Mouse (Mus musculus) intestine, postnatal 0 days (tissue): ENCODE data around the gene Sec14l4. TPM values are rescaled to one million over a fixed set of nuclear protein-coding genes. Genes with fewer than 3 reads are reported as not detected.

Experiments
- ATAC-seq: fragments of 200-750 bp; cut with Nextera tagmentation; 2 replicates; pipeline ENCODE4 v1.8.0; 2017; ENCODE audit warnings: mild to moderate bottlenecking, moderate TSS enrichment, moderate library complexity
- H3K27ac ChIP-seq: fragments of 300-500 bp; sonication (generic); 2 replicates; pipeline ENCODE4 v1.5.1; 2014; ENCODE audit warnings: mild to moderate bottlenecking, low read depth, low read length, moderate library complexity
- H3K27me3 ChIP-seq: fragments of 300-500 bp; sonication (generic); replicated peaks from 2 replicates; pipeline ENCODE4 v1.6.1; 2014; ENCODE audit warnings: low read length, mixed read lengths; ENCODE audit not compliant: control insufficient read depth, insufficient read depth
- H3K36me3 ChIP-seq: fragments of 300-500 bp; sonication (generic); 2 replicates; pipeline ENCODE4 v1.6.1; 2014; ENCODE audit warnings: mild to moderate bottlenecking, moderate library complexity; ENCODE audit not compliant: control insufficient read depth, insufficient read depth
- H3K4me1 ChIP-seq: fragments of 300-500 bp; sonication (generic); replicated peaks from 2 replicates; pipeline ENCODE4 v1.6.1; 2014; ENCODE audit warnings: antibody characterized with exemption, low read length, mixed read lengths; ENCODE audit not compliant: control insufficient read depth, insufficient read depth
- H3K4me2 ChIP-seq: fragments of 300-500 bp; sonication (generic); replicated peaks from 2 replicates; pipeline ENCODE4 v1.6.1; 2014; ENCODE audit warnings: low read depth, mild to moderate bottlenecking, moderate library complexity
- H3K4me3 ChIP-seq: fragments of 300-500 bp; sonication (generic); 2 replicates; pipeline ENCODE4 v1.5.1; 2014; ENCODE audit warnings: low read depth, low read length
- H3K9ac ChIP-seq: fragments of 300-500 bp; sonication (generic); 2 replicates; pipeline ENCODE4 v1.6.1; 2014; ENCODE audit warnings: mild to moderate bottlenecking, low read depth, low read length
- H3K9me3 ChIP-seq: fragments of 300-500 bp; sonication (generic); 2 replicates; pipeline ENCODE4 v1.6.1; 2016; ENCODE audit warnings: mixed run types; ENCODE audit not compliant: control insufficient read depth
- CTCF ChIP-seq: sonication (generic); IDR thresholded peaks from 2 replicates; pipeline ENCODE4 v1.5.1; 2016; ENCODE audit warnings: low read depth, mild to moderate bottlenecking, control low read depth, antibody characterized with exemption, moderate library complexity
- WGBS: fragments of 180-500 bp; shearing (Covaris S2); extraction: QIAGEN DNeasy Blood & Tissue Kit; methylation state at CpG from one replicate; pipeline ENCODE4 v1.1.7; 2014; 5-methylcytosine and 5-hydroxymethylcytosine counted together
- polyA plus RNA-seq: library from polyadenylated mRNA; unstranded; fragments of >200 nt; fragmentation: Nextera tagmentation; extraction: Ambion mirVana; gene quantifications from 2 replicates; pipeline ENCODE4 v1.2.1, GENCODE M21; 2015

Gene Sec14l4
- polyA plus RNA-seq, 1 experiment from 2014 or later, result 0.13 TPM

- no peaks in the 10 kb centered on the region for H3K9me3 ChIP-seq
- TF ChIP-seq CTCF, result no peak
- H3K27ac ChIP-seq, result no peak overlapping the region
- H3K36me3 ChIP-seq, result no peaks in the 10 kb centered on the region
- no peak for ATAC-seq
- no peaks in the 10 kb centered on the region for H3K27me3 ChIP-seq
- H3K4me3 ChIP-seq, result no peak overlapping the region
- H3K9ac ChIP-seq, result no peak overlapping the region
- no peaks in the 10 kb centered on the region for H3K4me1 ChIP-seq
- H3K4me2 ChIP-seq, result no peak overlapping the region
- WGBS, result 87% methylated on average over 4 of the region's 4 CpGs
Measured at GRCm38 (mm10) chr11:4062523-4062922, 31.3 kb downstream of the Sec14l4 start.

GRCm38 (mm10) chr11:4062981-4063380 lies 31.7 kb downstream of the Sec14l4 start:
- ATAC-seq, result no peak
- Histone ChIP-seq H3K4me2 (no peak overlapping the region), H3K4me1 (no peaks in the 10 kb centered on the region), H3K9ac (no peak overlapping the region), H3K36me3 (no peaks in the 10 kb centered on the region), H3K9me3 (no peaks in the 10 kb centered on the region), H3K4me3 (no peak overlapping the region), H3K27me3 (no peaks in the 10 kb centered on the region), H3K27ac (no peak overlapping the region)
- 54% methylated on average over 6 of the region's 6 CpGs for WGBS
- no peak for TF ChIP-seq CTCF

GRCm38 (mm10) chr11:4064627-4065122 lies 33.4 kb downstream of the Sec14l4 start, which contains the start of gene Sec14l3:
Sec14l3 (plus strand) TSS chr11:4064841.
- WGBS, result 42% methylated on average over 5 of the region's 5 CpGs
- Histone ChIP-seq H3K4me3 (no peak within 1 kb of the TSS), H3K4me1 (no peaks in the 10 kb centered on the region), H3K9ac (no peak within 1 kb of the TSS), H3K36me3 (no peaks in the 10 kb centered on the region), H3K4me2 (no peak within 1 kb of the TSS), H3K27ac (no peak within 1 kb of the TSS), H3K9me3 (no peaks in the 10 kb centered on the region), H3K27me3 (no peaks in the 10 kb centered on the region)
- TF ChIP-seq CTCF, result no peak
- no peak for ATAC-seq

- no peak overlapping the region for H3K4me3 ChIP-seq
- H3K27ac ChIP-seq, result no peak overlapping the region
- H3K36me3 ChIP-seq, result no peaks in the 10 kb centered on the region
- H3K9me3 ChIP-seq, result no peaks in the 10 kb centered on the region
- no peak for TF ChIP-seq CTCF
- no peak overlapping the region for H3K4me2 ChIP-seq
- H3K9ac ChIP-seq, result no peak overlapping the region
- no peak for ATAC-seq
- no peaks in the 10 kb centered on the region for H3K4me1 ChIP-seq
- 75% methylated on average over 1 of the region's 1 CpGs for WGBS
- no peaks in the 10 kb centered on the region for H3K27me3 ChIP-seq
Measured at GRCm38 (mm10) chr11:4069664-4070063, 38.4 kb downstream of the Sec14l4 start.

GRCm38 (mm10) chr11:4076633-4077032 lies 45.4 kb downstream of the Sec14l4 start:
- no peak overlapping the region for H3K4me2 ChIP-seq
- no peaks in the 10 kb centered on the region for H3K36me3 ChIP-seq
- WGBS, result 13% methylated on average over 8 of the region's 8 CpGs
- H3K27ac ChIP-seq, result no peak overlapping the region
- H3K27me3 ChIP-seq, result no peaks in the 10 kb centered on the region
- no peaks in the 10 kb centered on the region for H3K9me3 ChIP-seq
- TF ChIP-seq CTCF, result no peak
- no peak overlapping the region for H3K4me3 ChIP-seq
- H3K4me1 ChIP-seq, result no peaks in the 10 kb centered on the region
- H3K9ac ChIP-seq, result no peak overlapping the region
- no peak for ATAC-seq

DNA sequence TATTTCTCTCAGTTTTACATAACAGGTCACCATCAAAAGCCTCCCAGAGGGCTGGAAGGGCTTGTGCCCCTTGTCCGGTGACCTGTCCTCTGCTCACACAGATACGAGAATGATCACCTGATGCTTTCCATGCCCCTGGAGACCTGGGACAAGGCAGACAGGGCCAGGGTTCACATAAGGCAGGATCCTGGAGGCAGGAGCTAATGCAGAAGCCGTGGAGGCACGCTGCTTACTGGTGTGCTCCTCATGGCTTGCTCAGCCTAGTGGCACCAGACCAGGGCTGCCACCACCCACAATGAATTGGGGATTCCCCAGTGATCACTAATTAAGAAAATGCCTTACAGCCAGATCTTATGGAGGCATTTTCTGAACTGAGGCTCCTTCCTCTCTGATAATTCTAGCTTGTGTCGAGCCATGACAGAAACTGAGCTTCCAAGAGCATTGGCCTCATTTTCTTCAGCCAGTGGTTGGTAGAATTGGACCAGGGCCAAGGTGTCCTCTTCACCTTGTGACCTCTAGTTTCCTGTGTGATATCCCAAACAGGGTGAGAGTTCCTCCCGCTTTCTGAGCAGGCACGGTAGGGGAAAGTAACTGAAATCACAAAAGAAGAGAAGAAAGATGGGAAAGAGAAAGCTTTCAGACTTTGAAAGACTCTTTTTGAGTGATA lies 47.1 kb downstream of the Sec14l4 start:
- no peak for TF ChIP-seq CTCF
- H3K9ac ChIP-seq, result no peak overlapping the region
- WGBS, result 79% methylated on average over 7 of the region's 7 CpGs

More for the DNA sequence above, 47.1 kb downstream of the Sec14l4 start:
- Histone ChIP-seq H3K9me3 (no peaks in the 10 kb centered on the region), H3K27ac (no peak overlapping the region), H3K4me2 (no peak overlapping the region), H3K36me3 (no peaks in the 10 kb centered on the region), H3K4me1 (no peaks in the 10 kb centered on the region), H3K4me3 (no peak overlapping the region), H3K27me3 (no peaks in the 10 kb centered on the region)
- ATAC-seq, result no peak
